Mouse (Mus musculus) bone marrow, adult 2 months (tissue): ENCODE measurements at regions not wholly inside any gene's neighbourhood (a gene's known extent, or its start where the extent isn't known, plus 50 kb on each side); places are given as distances from the start of the nearest gene placed in this dataset.

Source experiments
- CTCF ChIP-seq: fragments of 200-500 bp; IDR thresholded peaks from 2 replicates; pipeline ENCODE4 v1.5.1; 2011; ENCODE audit warnings: low read length, control low read depth; ENCODE audit not compliant: control insufficient read depth, insufficient read depth
- POLR2A ChIP-seq: fragments of 200-500 bp; IDR thresholded peaks from 2 replicates; pipeline ENCODE4 v1.6.1; 2011; ENCODE audit warnings: low read depth, mild to moderate bottlenecking, control low read depth, low read length, borderline replicate concordance; ENCODE audit not compliant: control insufficient read depth

GRCm38 (mm10) chr11:113021533-113021932, 239.5 kb downstream of the Sox9 start:
- TF ChIP-seq POLR2A (no peak), CTCF (no peak)
